Mouse (Mus musculus): ENCODE data around the gene Rtl1. TPM values are rescaled to one million over a fixed set of nuclear protein-coding genes. Genes with fewer than 3 reads are reported as not detected.

The Rtl1 gene
- not detected for polyA plus RNA-seq (2014; fragmentation: Illumina TruSeq; extraction: RNeasy Lipid Tissue Mini Kit (QIAGEN cat#74804); ENCODE audit: low read depth, low replicate concordance)

DNA sequence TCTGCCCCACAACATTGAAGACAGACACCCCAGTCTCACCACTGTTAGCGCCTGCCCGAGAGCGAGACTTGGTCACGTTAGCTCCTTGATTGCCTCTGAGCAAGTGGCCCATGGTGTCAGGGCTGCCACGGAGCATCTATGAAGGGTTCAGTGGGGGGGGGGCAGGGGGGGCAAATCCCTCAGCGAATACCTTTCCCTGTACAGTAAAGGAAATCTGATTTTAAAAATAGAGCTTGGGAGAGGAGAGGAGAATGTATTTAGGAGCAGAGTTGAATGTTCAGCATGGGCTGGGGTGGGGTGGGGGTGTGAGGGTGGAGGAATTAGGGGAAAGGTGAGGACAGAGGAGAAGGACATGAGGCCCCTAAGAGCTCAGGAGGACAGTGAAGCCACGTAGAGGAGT, at the start of gene Rtl1:
Rtl1 (minus strand) TSS at position 101 of the 400 bp plus-strand sequence.

Other genes with a start within 250 kb of the Rtl1 start
- 0.37 TPM for gene Dlk1, start 147.5 kb downstream of the Rtl1 start, polyA plus RNA-seq (2014; fragmentation: Illumina TruSeq; extraction: RNeasy Lipid Tissue Mini Kit (QIAGEN cat#74804); ENCODE audit: low read depth, low replicate concordance)

Data from heart, adult 10 weeks (tissue).